8 mouse cellular contexts compared by ENCODE assay signal in the genomic region with DNA sequence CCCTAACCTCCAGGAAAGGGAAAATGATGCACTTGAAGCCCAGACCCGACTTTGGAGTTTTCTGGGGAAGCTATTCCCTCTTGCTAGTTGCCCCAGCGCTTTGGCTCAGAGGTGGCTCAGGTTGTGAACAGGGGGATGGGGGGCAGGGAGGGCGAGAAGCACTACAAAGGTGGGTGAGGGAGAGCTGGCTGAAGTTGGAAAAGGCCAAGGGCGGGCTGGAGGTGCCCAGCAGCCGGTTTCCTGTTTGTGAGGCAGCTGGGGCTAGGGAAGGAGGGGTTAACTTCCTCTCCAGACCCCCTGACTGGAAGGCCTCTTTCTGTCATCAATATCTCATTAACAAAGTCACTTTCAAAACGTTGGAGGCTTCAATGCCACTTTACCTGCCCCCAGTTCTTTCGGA. TPM values are rescaled to one million over a fixed set of nuclear protein-coding genes. Genes with fewer than 3 reads are reported as not detected.
DNase-seq lines count a peak whose midpoint lies in the region; ATAC-seq and TF ChIP-seq lines count a peak whose summit lies in the region.

No protein-coding gene starts in this region.

- H3K4me2 ChIP-seq in midbrain, embryonic 16.5 days (ENCODE audit: low read length), result peak overlapping the region; percentile 98; the same call in 1 of the 2 replicates

- no peak for TF ChIP-seq CTCF in spleen, adult 2 months (IDR thresholded peaks at IDR 0.05; ENCODE audit: extremely low read depth, insufficient read depth, insufficient read length, insufficient replicate concordance)

- peak overlapping the region; percentile 97 for H3K27ac ChIP-seq in spleen, adult 2 months (ENCODE audit: insufficient read depth, low read length)
- H3K27ac ChIP-seq in heart, embryonic 10.5 days, result peak overlapping the region; percentile 89
- no peak overlapping the region for H3K27ac ChIP-seq in midbrain, embryonic 16.5 days (ENCODE audit: low read length)

- TF ChIP-seq POLR2A in spleen, adult 2 months (IDR thresholded peaks at IDR 0.05; ENCODE audit: low read depth, low read length), result no peak

- H3K4me1 ChIP-seq in spleen, adult 2 months (ENCODE audit: control insufficient read depth, insufficient read depth, insufficient read length), result peaks cover 24% of the 10 kb centered on the region
- H3K4me1 ChIP-seq in heart, embryonic 10.5 days, result peaks cover 60% of the 10 kb centered on the region
- peaks cover 33% of the 10 kb centered on the region for H3K4me1 ChIP-seq in midbrain, embryonic 16.5 days (ENCODE audit: control insufficient read depth, insufficient read depth, low read length)

- WGBS in spleen, adult 2 months, result 24% methylated on average over 7 of the region's 7 CpGs
- 14% methylated on average over 7 of the region's 7 CpGs for WGBS in heart, embryonic 10.5 days
- WGBS in midbrain, embryonic 16.5 days, result 34% methylated on average over 7 of the region's 7 CpGs

- peak overlapping the region; percentile 20; the same call in 1 of the 2 replicates for H3K9ac ChIP-seq in midbrain, embryonic 16.5 days (ENCODE audit: low read depth, low read length)

- DNase-seq in spleen, adult 2 months (ENCODE audit: low read depth in 1 of 2, low spot score in 2 of 2), result no peak
- DNase-seq in spleen, adult 18-20 months, result no peak
- DNase-seq in heart, embryonic 10.5 days (ENCODE audit: low spot score), result no peak
- DNase-seq in kidney, postnatal 25 days, result peak; percentile 22 to 62
- DNase-seq in gastrocnemius, adult 8-10 months (ENCODE audit: low spot score in 2 of 2), result no peak
- DNase-seq in left cerebral cortex, adult 8-10 months (ENCODE audit: low spot score in 2 of 2), result no peak

- H3K4me3 ChIP-seq in spleen, adult 2 months (ENCODE audit: extremely low read depth, insufficient read depth, insufficient read length), result peak overlapping the region; percentile 83
- peak overlapping the region; percentile 87 for H3K4me3 ChIP-seq in heart, embryonic 10.5 days
- peak overlapping the region; percentile 76 for H3K4me3 ChIP-seq in midbrain, embryonic 16.5 days (ENCODE audit: low read depth, low read length)

- no peaks in the 10 kb centered on the region for H3K27me3 ChIP-seq in spleen, adult 2 months (ENCODE audit: control insufficient read depth, insufficient read depth, low read length)
- H3K27me3 ChIP-seq in heart, embryonic 10.5 days (ENCODE audit: insufficient read depth, poor library complexity, severe bottlenecking), result peaks cover 9% of the 10 kb centered on the region; the same call in 1 of the 2 replicates
- peaks cover 21% of the 10 kb centered on the region for H3K27me3 ChIP-seq in midbrain, embryonic 16.5 days (ENCODE audit: control insufficient read depth, insufficient read depth, low read depth, low read length)

- peaks cover 12% of the 10 kb centered on the region for H3K36me3 ChIP-seq in spleen, adult 2 months (ENCODE audit: control insufficient read depth, insufficient read depth, low read length)
- no peaks in the 10 kb centered on the region for H3K36me3 ChIP-seq in heart, embryonic 10.5 days
- H3K36me3 ChIP-seq in midbrain, embryonic 16.5 days (ENCODE audit: control insufficient read depth, insufficient read depth, low read length), result no peaks in the 10 kb centered on the region

- H3K9me3 ChIP-seq in heart, embryonic 10.5 days, result no peaks in the 10 kb centered on the region
- no peaks in the 10 kb centered on the region for H3K9me3 ChIP-seq in midbrain, embryonic 16.5 days (replicated peaks; ENCODE audit: control insufficient read depth, low read length, poor library complexity, severe bottlenecking)

- no peak for ATAC-seq in midbrain, embryonic 16.5 days
- ATAC-seq in inflammation-experienced regulatory T-cells, adult 6 months, result no peak

RNA-seq across cellular contexts. Expression of a gene that starts 2.4 kb away (rescaled TPM):
- 56.3 and 74.7 TPM in 2 replicates for polyA plus RNA-seq in spleen, adult 2 months (2012; rRNA removed)
- polyA plus RNA-seq in heart, embryonic 10.5 days (2016; fragmentation: Nextera tagmentation; extraction: Ambion mirVana), result 14.3 and 14.4 TPM in 2 replicates
- polyA plus RNA-seq in midbrain, embryonic 16.5 days (2015; fragmentation: Nextera tagmentation; extraction: Ambion mirVana), result 15.6 and 15.8 TPM in 2 replicates
- 1 to 10 TPM; 3.4 to 6.3 (median 4.6) TPM for total RNA-seq in gastrocnemius, adult 8-10 months (2022)
- 10 to 100 TPM; 14.6 to 17.8 (median 16.6) TPM for total RNA-seq in left cerebral cortex, adult 8-10 months (2022)
- polyA plus RNA-seq in inflammation-experienced regulatory T-cells, adult 6 months (2017; shearing (Covaris generic)), result under 1 TPM; 0.50 to 0.88 (median 0.71) TPM

RNA-seq across cellular contexts. Expression of a gene that starts 14.6 kb away (rescaled TPM):
- 9.6 and 10.2 TPM in 2 replicates for polyA plus RNA-seq in spleen, adult 2 months (2012; rRNA removed)
- 48.6 and 61.8 TPM in 2 replicates for polyA plus RNA-seq in heart, embryonic 10.5 days (2016; fragmentation: Nextera tagmentation; extraction: Ambion mirVana)
- polyA plus RNA-seq in midbrain, embryonic 16.5 days (2015; fragmentation: Nextera tagmentation; extraction: Ambion mirVana), result 39.1 and 51.6 TPM in 2 replicates
- total RNA-seq in gastrocnemius, adult 8-10 months (2022), result 10 to 100 TPM; 19.6 to 23.0 (median 20.8) TPM
- 10 to 100 TPM; 19.8 to 30.9 (median 20.8) TPM for total RNA-seq in left cerebral cortex, adult 8-10 months (2022)
- 10 to 100 TPM; 59.3 to 77.4 (median 74.7) TPM for polyA plus RNA-seq in inflammation-experienced regulatory T-cells, adult 6 months (2017; shearing (Covaris generic))

RNA-seq across cellular contexts. Expression of a gene that starts 51.3 kb away (rescaled TPM):
- 2.7 and 3.5 TPM in 2 replicates for polyA plus RNA-seq in spleen, adult 2 months (2012; rRNA removed)
- polyA plus RNA-seq in heart, embryonic 10.5 days (2016; fragmentation: Nextera tagmentation; extraction: Ambion mirVana), result 16.1 and 23.1 TPM in 2 replicates
- 81.1 and 84.7 TPM in 2 replicates for polyA plus RNA-seq in midbrain, embryonic 16.5 days (2015; fragmentation: Nextera tagmentation; extraction: Ambion mirVana)
- total RNA-seq in gastrocnemius, adult 8-10 months (2022), result 1 to 10 TPM in 3 of 4 experiments, under 1 TPM in 1; 0.82 to 1.6 (median 1.3) TPM
- total RNA-seq in left cerebral cortex, adult 8-10 months (2022), result 10 to 100 TPM; 52.0 to 52.9 (median 52.4) TPM
- under 1 TPM; 0.17 to 0.81 (median 0.70) TPM for polyA plus RNA-seq in inflammation-experienced regulatory T-cells, adult 6 months (2017; shearing (Covaris generic))

Comparison
In these comparisons a context has a peak if more than half of its experiments do, and no peak if none do; other contexts are left out.
1. DNase-seq: peak in kidney, postnatal 25 days (2 of 2); none in spleen, adult 2 months (0 of 2), spleen, adult 18-20 months (0 of 2), heart, embryonic 10.5 days (single experiment), gastrocnemius, adult 8-10 months (0 of 2) and left cerebral cortex, adult 8-10 months (0 of 2).
2. Peak in every context shown above with its lines, with median percentiles within 50 percentile points of each other: H3K4me3 ChIP-seq.